Mouse (Mus musculus) kidney, embryonic 15.5 days (tissue): Measurements from ENCODE around the gene Tbc1d10a. TPM values are rescaled to one million over a fixed set of nuclear protein-coding genes. Genes with fewer than 3 reads are reported as not detected.
A peak's percentile ranks its signal among the peaks of the same experiment; 100 is the strongest.

Experiments
- ATAC-seq: fragments of 200-750 bp; cut with Nextera tagmentation; replicated peaks from 2 replicates; pipeline ENCODE4 v1.8.0; 2017; ENCODE audit warnings: moderate TSS enrichment; ENCODE audit not compliant: low FRiP score
- H3K27ac ChIP-seq: fragments of 300-500 bp; sonication (generic); 2 replicates; pipeline ENCODE4 v1.5.1; 2015; ENCODE audit warnings: mild to moderate bottlenecking, inconsistent platforms
- H3K27me3 ChIP-seq: fragments of 300-500 bp; sonication (generic); 2 replicates; pipeline ENCODE4 v1.6.1; 2015; ENCODE audit warnings: inconsistent platforms
- H3K36me3 ChIP-seq: fragments of 300-500 bp; sonication (generic); 2 replicates; pipeline ENCODE4 v1.6.1; 2015; ENCODE audit warnings: inconsistent platforms
- H3K4me1 ChIP-seq: fragments of 300-500 bp; sonication (generic); 2 replicates; pipeline ENCODE4 v1.6.1; 2015; ENCODE audit warnings: inconsistent platforms
- H3K4me2 ChIP-seq: fragments of 300-500 bp; sonication (generic); 2 replicates; pipeline ENCODE4 v1.6.1; 2015; ENCODE audit warnings: moderate library complexity, mild to moderate bottlenecking, inconsistent platforms
- H3K4me3 ChIP-seq: fragments of 300-500 bp; sonication (generic); replicated peaks from 2 replicates; pipeline ENCODE4 v1.5.1; 2015; ENCODE audit warnings: mild to moderate bottlenecking, inconsistent platforms
- H3K9ac ChIP-seq: fragments of 300-500 bp; sonication (generic); 2 replicates; pipeline ENCODE4 v1.6.1; 2015; ENCODE audit warnings: mild to moderate bottlenecking, inconsistent platforms
- H3K9me3 ChIP-seq: fragments of 300-500 bp; sonication (generic); replicated peaks from 2 replicates; pipeline ENCODE4 v1.6.1; 2016; ENCODE audit warnings: inconsistent platforms
- WGBS: fragments of 180-500 bp; shearing (Covaris S2); methylation state at CpG from one replicate; pipeline ENCODE4 v1.1.7; 2015; ENCODE audit warnings: mixed read lengths; 5-methylcytosine and 5-hydroxymethylcytosine counted together
- microRNA-seq: library from miRNA; unstranded; fragments of <30 nt; microRNA quantifications from one replicate; pipeline ENCODE4, GENCODE M21; 2016
- polyA plus RNA-seq: library from polyadenylated mRNA; unstranded; fragments of >200 nt; fragmentation: Nextera tagmentation; extraction: Ambion mirVana; gene quantifications from 2 replicates; pipeline ENCODE4 v1.2.1, GENCODE M21; 2015

Gene Tbc1d10a
- polyA plus RNA-seq, 1 experiment from 2014 or later: 43.9 TPM

DNA sequence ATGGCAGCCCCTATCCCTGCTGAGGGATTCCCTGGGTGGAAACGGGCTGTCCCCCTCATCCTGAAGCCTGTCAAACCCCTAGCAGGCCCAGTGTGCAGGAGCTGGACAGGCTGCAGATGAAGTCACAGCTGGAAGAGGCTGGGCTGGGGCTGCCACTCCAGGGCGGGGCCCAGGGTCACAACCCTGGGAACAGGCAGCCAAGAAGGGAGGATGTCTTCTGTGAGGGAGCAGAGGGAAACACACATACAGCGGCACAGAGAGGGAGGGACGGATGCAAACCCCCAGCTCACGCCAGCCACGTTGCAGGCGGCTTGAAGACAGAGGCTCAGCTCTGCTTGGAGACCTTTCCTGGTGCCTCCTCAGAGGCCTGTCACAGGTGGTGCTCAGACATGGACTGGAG is 77.5 kb downstream of the Tbc1d10a start:
- Histone ChIP-seq H3K4me3 (no peak overlapping the region), H3K36me3 (no peaks in the 10 kb centered on the region), H3K4me1 (peaks cover 69% of the 10 kb centered on the region), H3K9me3 (no peaks in the 10 kb centered on the region), H3K27ac (no peak overlapping the region), H3K27me3 (peaks cover 45% of the 10 kb centered on the region), H3K9ac (no peak overlapping the region), H3K4me2 (no peak overlapping the region)
- no peak for ATAC-seq
- WGBS: 45% methylated on average over 7 of the region's 7 CpGs

Small RNA genes within 50 kb of the gene (microRNA-seq; reads per million reads assigned to microRNA genes)
- gene Mir3060: 2.1 reads per million, percentile 10 among the genes with 10 or more reads in this experiment

Other genes with a start within 250 kb of the Tbc1d10a start
- gene Pes1, start 222.8 kb upstream of the Tbc1d10a start, polyA plus RNA-seq: 95.1 and 95.5 TPM in 2 replicates
- 0.44 TPM in 1 of 2 replicates, not detected in the other for gene 4930556J24Rik, start 210.0 kb upstream of the Tbc1d10a start, polyA plus RNA-seq
- 5.3 and 6.7 TPM in 2 replicates for gene Gal3st1, start 203.2 kb upstream of the Tbc1d10a start, polyA plus RNA-seq
- not detected in 2 replicates for gene Sec14l4, start 155.3 kb upstream of the Tbc1d10a start, polyA plus RNA-seq
- gene Sec14l3, start 121.9 kb upstream of the Tbc1d10a start, polyA plus RNA-seq: not detected in 2 replicates
- 15.9 and 16.0 TPM in 2 replicates for gene Mtfp1, start 91.3 kb upstream of the Tbc1d10a start, polyA plus RNA-seq
- 1.3 and 2.2 TPM in 2 replicates for gene Sec14l2, start 63.4 kb upstream of the Tbc1d10a start, polyA plus RNA-seq
- gene Rnf215, start 51.6 kb upstream of the Tbc1d10a start, polyA plus RNA-seq: 27.4 and 28.2 TPM in 2 replicates
- 7.2 and 9.0 TPM in 2 replicates for gene Ccdc157, start 26.5 kb upstream of the Tbc1d10a start, polyA plus RNA-seq
- gene Sf3a1, start 26.4 kb upstream of the Tbc1d10a start, polyA plus RNA-seq: 57.8 and 61.7 TPM in 2 replicates
- 6.0 and 6.5 TPM in 2 replicates for gene Castor1, start 31.4 kb downstream of the Tbc1d10a start, polyA plus RNA-seq
- not detected in 2 replicates for gene Osm, start 49.6 kb downstream of the Tbc1d10a start, polyA plus RNA-seq
- gene Lif, start 70.8 kb downstream of the Tbc1d10a start, polyA plus RNA-seq: 0.08 and 0.22 TPM in 2 replicates